Mouse (Mus musculus): ENCODE data around the gene C5ar2.

- TF ChIP-seq CTCF (IDR thresholded peaks at IDR 0.05; ENCODE audit: control insufficient read depth, insufficient read depth, insufficient replicate concordance, low read depth, low read length): no peak
- no peak for TF ChIP-seq POLR2A (IDR thresholded peaks at IDR 0.05; ENCODE audit: control insufficient read depth, low read depth, low read length)
Measured at GRCm38 (mm10) chr7:16274922-16275890, 31.3 kb upstream of the C5ar2 start.

Data from testis, adult 2 months (tissue).